Mouse (Mus musculus) heart, embryonic 12.5 days (tissue): ENCODE data around the gene Ciart. TPM values are rescaled to one million over a fixed set of nuclear protein-coding genes. Genes with fewer than 3 reads are reported as not detected.
"Not testable (repeated sequence)": the region's sequence is repeated elsewhere in the genome, so short reads cannot be mapped to it uniquely, and the experiment has no call there.

Experiments used
- ATAC-seq: fragments of 200-750 bp; cut with Nextera tagmentation; 2 replicates; pipeline ENCODE4 v1.8.0; 2017; ENCODE audit warnings: moderate TSS enrichment, moderate library complexity; ENCODE audit not compliant: insufficient number of reproducible peaks, low FRiP score
- H3K27ac ChIP-seq: fragments of 300-500 bp; sonication (generic); 2 replicates; pipeline ENCODE4 v1.5.1; 2016; ENCODE audit warnings: mild to moderate bottlenecking, moderate library complexity; ENCODE audit not compliant: poor library complexity, severe bottlenecking
- H3K27me3 ChIP-seq: fragments of 300-500 bp; sonication (generic); replicated peaks from 2 replicates; pipeline ENCODE4 v1.6.1; 2016; ENCODE audit warnings: mild to moderate bottlenecking, moderate library complexity
- H3K36me3 ChIP-seq: fragments of 300-500 bp; sonication (generic); 2 replicates; pipeline ENCODE4 v1.6.1; 2016; ENCODE audit warnings: mild to moderate bottlenecking, moderate library complexity
- H3K4me1 ChIP-seq: fragments of 300-500 bp; sonication (generic); replicated peaks from 2 replicates; pipeline ENCODE4 v1.6.1; 2016; ENCODE audit warnings: mild to moderate bottlenecking
- H3K4me2 ChIP-seq: fragments of 300-500 bp; sonication (generic); 2 replicates; pipeline ENCODE4 v1.6.1; 2016; ENCODE audit warnings: mild to moderate bottlenecking, moderate library complexity
- H3K4me3 ChIP-seq: fragments of 300-500 bp; sonication (generic); 2 replicates; pipeline ENCODE4 v1.5.1; 2016; ENCODE audit warnings: mild to moderate bottlenecking
- H3K9ac ChIP-seq: fragments of 300-500 bp; sonication (generic); 2 replicates; pipeline ENCODE4 v1.6.1; 2016; ENCODE audit warnings: mild to moderate bottlenecking, moderate library complexity
- H3K9me3 ChIP-seq: fragments of 300-500 bp; sonication (generic); replicated peaks from 2 replicates; pipeline ENCODE4 v1.6.1; 2016; ENCODE audit warnings: mild to moderate bottlenecking, moderate library complexity
- WGBS: fragments of 180-500 bp; shearing (Covaris S2); methylation state at CpG from one replicate; pipeline ENCODE4 v1.1.7; 2016; 5-methylcytosine and 5-hydroxymethylcytosine counted together
- polyA plus RNA-seq: library from polyadenylated mRNA; unstranded; fragments of >200 nt; fragmentation: Nextera tagmentation; extraction: Ambion mirVana; gene quantifications from 2 replicates; pipeline ENCODE4 v1.2.1, GENCODE M21; 2016

The Ciart gene
- polyA plus RNA-seq: 5.5 and 6.8 TPM in 2 replicates

DNA sequence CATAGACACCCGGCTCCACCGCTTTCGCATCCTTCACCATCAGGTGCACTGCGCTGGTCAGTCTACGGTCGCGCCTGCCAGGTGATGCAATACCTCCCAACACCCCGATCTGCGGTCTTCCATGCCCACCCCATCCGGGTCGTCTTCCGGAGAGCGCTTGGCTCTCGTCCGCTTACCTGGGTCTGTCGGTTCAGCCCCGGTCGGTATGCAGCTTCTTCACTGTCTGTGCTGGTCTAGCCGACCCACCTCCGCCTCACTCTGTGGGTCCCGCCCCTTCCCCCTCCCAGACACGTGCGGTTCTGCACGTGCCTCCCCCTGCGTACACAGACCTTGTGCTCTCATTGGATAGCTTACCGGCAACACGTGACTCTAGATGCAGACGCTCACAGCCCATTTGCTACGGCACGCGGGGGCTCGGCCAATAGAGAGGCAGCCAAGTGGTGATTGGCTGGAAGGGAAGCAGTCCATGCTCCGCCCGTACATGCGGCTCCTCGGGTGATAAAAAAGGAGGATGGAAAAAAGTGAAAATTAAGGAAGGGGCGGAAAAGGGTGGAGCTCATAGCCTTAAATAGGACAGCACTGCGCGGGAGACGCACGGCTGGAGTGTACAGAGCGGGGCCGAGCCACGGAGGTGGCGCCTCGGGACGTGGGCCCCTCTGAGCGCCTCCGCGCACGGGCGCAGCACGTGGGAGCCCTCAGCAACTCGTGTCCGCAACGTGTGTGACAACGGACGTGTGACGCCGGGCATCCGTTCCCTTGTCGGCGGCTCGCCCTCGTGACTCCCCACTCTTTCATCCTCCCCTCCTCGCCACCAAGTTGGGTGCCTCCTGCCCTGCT lies at the start of gene Ciart:
TSS of gene Ciart (minus strand) at position 273 of the 837 bp plus-strand sequence.
- peaks cover 17% of the 10 kb centered on the region for H3K36me3 ChIP-seq
- H3K4me1 ChIP-seq: peaks cover 9% of the 10 kb centered on the region; the same call in 1 of the 2 replicates
- under 1% methylated on average over 66 of the region's 66 CpGs for WGBS
- ATAC-seq: peak; percentile 98
- no peaks in the 10 kb centered on the region for H3K9me3 ChIP-seq
- peak within 1 kb of the TSS; percentile 96 for H3K4me2 ChIP-seq
- peak within 1 kb of the TSS; percentile 54; the same call in 1 of the 2 replicates for H3K27ac ChIP-seq
- H3K27me3 ChIP-seq: no peaks in the 10 kb centered on the region
- peak within 1 kb of the TSS; percentile 55 for H3K4me3 ChIP-seq
- H3K9ac ChIP-seq: peak within 1 kb of the TSS; percentile 66

DNA sequence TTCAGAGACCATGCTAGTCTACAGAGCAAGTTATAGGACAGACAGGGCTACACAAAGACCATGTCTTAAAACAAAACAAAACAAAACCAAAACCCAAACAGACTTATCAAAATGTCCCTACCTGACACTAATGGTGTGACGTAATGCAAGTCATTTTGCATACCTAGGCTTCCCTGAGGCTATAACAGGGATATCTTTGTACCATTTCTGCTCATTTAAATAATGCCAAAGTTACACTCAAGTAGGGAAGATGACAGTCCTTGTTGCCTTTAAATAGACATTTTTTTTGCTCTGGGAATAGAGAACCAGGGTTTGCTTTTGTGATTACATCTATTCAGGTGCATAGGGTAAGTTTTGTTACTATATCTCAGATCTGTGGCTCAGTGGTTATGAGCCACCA lies 49.4 kb upstream of the Ciart start:
- WGBS: 90% methylated on average over 1 of the region's 1 CpGs
- peaks cover 28% of the 10 kb centered on the region for H3K36me3 ChIP-seq
- H3K4me2 ChIP-seq: no peak overlapping the region
- no peaks in the 10 kb centered on the region for H3K9me3 ChIP-seq
- no peak for ATAC-seq
- H3K27me3 ChIP-seq: no peaks in the 10 kb centered on the region
- no peak overlapping the region for H3K9ac ChIP-seq
- no peak overlapping the region for H3K27ac ChIP-seq
- H3K4me1 ChIP-seq: peaks cover 25% of the 10 kb centered on the region
- peak overlapping the region; percentile 88 for H3K4me3 ChIP-seq

DNA sequence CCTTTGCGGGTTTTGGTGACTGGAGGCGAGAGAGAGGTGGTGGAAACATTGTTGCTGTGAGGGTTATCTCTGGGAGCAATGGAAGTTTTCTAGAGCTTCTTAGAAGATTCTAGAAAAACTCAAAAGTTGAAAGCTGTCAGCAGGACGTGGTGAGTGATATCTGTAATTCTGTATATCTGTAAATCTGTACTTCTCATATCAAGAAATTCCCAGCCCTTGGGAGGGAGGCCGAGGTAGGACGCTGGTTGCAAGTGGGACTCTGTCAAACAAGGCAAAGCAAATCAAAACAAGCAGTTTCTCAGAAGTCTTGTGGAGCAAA lies 48.4 kb upstream of the Ciart start:
- 2% methylated on average over 5 of the region's 5 CpGs for WGBS
- Histone ChIP-seq H3K4me1 (peaks cover 25% of the 10 kb centered on the region), H3K4me3 (peak overlapping the region; percentile 88), H3K4me2 (peak overlapping the region; percentile 76), H3K27ac (peak overlapping the region; percentile 88), H3K9ac (peak overlapping the region; percentile 97), H3K9me3 (no peaks in the 10 kb centered on the region), H3K36me3 (peaks cover 24% of the 10 kb centered on the region), H3K27me3 (no peaks in the 10 kb centered on the region)
- no peak for ATAC-seq

DNA sequence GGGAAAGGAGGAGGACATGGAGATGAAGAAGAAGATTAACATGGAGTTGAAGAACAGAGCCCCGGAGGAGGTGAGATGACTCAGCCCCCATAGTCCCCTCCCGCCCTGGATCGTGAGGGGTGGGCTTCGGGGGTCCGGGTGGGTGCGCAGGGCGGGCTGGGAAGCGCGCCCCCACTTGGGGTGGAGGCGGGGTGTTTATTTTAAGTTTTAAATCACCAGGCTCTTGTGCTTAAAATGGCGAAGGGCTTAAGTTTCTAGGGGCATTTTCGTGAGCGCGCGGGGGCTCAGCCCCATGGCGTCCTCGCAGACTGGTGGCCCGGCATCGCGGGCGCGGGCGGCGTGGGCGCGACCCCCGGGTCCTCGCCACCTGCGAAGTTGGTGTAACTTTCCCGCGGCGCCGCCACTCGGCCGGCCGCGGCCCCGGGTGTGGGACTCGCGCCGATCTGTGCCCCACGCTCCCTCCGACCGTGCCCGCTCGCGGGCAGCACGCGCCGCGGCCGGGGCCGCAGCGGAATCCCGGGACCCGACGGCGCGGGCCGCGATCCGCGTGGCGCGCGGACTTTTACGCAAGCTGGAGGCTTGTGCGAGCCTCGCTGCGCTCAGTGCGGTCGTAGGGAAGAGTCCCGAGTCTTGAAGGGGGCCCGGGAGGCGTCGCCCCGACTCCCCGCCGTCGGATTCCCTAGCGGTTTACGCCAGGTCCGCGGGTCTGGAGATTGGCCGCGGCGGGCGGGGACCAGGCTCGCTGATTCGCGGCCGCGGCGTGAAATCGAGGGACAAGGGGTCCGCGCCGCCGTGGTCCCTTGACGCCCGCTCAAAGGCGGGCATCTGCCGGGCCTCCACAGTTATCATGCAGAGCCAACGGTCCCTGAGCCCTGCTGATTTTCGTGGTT lies 47.8 kb upstream of the Ciart start:
- H3K9me3 ChIP-seq: no peaks in the 10 kb centered on the region
- peak overlapping the region; percentile 76 for H3K4me2 ChIP-seq
- WGBS: under 1% methylated on average over 105 of the region's 105 CpGs
- H3K36me3 ChIP-seq: peaks cover 18% of the 10 kb centered on the region
- H3K4me3 ChIP-seq: peak overlapping the region; percentile 88
- H3K27me3 ChIP-seq: no peaks in the 10 kb centered on the region
- peak overlapping the region; percentile 97 for H3K9ac ChIP-seq
- H3K27ac ChIP-seq: peak overlapping the region; percentile 88
- H3K4me1 ChIP-seq: peaks cover 25% of the 10 kb centered on the region
- 0 out of 2 replicates have a peak, but pooled peaks have one; percentile 15 for ATAC-seq

DNA sequence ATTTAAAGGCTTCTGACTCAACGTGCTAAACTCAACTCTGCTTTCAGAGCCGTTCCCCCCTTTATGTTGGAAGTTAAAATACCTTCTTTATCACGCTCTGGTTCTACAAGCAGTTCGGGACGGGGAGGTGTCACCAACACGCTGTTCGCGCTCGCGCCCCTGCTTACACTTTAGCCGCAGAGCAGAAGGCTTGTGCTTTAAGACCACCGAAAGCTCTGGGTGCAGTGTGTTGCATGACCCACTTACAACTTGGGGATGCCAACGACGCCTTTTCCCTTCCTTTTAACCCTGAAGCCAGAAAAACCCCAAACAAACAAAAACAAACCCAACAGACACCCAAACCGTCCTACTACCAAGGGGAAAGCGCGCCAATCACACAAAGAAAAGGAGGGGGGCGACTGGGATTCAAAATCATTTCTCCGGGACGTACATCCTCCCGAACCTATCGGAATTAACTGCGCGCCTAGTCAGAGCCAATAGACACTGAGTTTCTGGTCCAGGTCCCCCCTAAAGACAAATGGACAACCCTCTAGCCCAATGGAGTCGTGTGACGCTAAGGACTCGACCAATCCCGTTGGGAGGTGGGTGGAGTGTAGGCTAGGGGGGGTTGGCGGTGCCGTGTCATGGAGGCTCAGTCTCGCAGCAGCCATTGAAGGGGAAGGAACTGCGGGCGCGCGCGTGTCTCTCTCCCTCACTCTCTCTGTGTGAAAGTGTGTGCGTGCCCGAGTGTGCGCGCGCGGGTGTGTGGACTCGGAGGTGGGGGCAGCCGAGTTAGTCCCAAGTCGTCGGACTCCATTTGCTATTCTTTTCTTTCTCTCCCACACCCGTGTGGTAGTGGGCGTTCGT lies 46.8 kb upstream of the Ciart start, which contains the start of gene Anp32e:
TSS of gene Anp32e (plus strand) at position 589 of the 846 bp plus-strand sequence.
- Histone ChIP-seq H3K36me3 (peaks cover 8% of the 10 kb centered on the region), H3K27me3 (no peaks in the 10 kb centered on the region), H3K4me2 (peak within 1 kb of the TSS; percentile 76), H3K9ac (peak within 1 kb of the TSS; percentile 97), H3K9me3 (no peaks in the 10 kb centered on the region), H3K27ac (peak within 1 kb of the TSS; percentile 88), H3K4me1 (peaks cover 25% of the 10 kb centered on the region), H3K4me3 (peak within 1 kb of the TSS; percentile 88)
- under 1% methylated on average over 49 of the region's 49 CpGs for WGBS
- ATAC-seq: peak; percentile 100

DNA sequence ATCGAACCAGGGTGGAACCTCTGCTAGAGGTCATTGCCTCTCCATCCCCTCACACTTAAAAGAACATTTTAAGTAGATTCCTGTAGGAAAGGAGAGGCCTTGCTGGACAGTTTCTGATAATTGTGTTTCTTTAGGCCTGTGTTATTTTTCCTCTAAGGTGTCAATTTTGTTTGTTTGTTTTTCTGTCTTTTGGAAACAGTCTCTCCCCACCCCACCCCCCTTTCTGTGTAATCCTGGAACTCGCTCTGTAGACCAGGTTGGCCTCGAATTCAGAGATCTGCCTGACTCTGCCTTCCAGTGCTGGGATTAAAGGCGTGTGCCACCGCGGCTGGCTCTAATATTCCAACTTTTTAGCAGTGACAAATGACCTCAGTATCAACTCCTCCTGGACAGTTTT lies 46.2 kb upstream of the Ciart start:
- no peak for ATAC-seq
- no peaks in the 10 kb centered on the region for H3K27me3 ChIP-seq
- H3K4me3 ChIP-seq: peak overlapping the region; percentile 88
- peak overlapping the region; percentile 88 for H3K27ac ChIP-seq
- WGBS: 54% methylated on average over 6 of the region's 6 CpGs
- peak overlapping the region; percentile 75 for H3K4me2 ChIP-seq
- peak overlapping the region; percentile 71 for H3K9ac ChIP-seq
- H3K9me3 ChIP-seq: no peaks in the 10 kb centered on the region
- H3K36me3 ChIP-seq: peaks cover 2% of the 10 kb centered on the region; the same call in 1 of the 2 replicates
- H3K4me1 ChIP-seq: peaks cover 25% of the 10 kb centered on the region

DNA sequence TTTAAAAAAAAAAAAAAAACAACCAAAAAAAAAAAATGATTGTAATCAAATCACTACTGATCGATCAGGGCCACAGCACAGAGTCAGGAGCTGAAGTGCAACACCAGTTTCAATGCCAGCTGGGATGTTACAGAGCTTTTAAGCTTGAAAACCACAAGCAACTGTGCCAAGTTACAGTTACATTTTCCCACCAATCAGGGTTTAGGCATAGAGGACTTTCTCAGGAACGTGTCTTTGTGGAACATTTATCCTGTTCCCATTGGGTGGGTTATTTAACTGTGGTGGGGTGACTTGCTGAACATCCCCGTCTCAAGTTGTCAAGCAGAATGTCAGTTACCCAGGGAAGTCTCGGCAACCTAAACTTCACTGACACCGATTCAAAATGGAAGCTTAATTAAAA lies 43.0 kb upstream of the Ciart start:
- 76% methylated on average over 5 of the region's 5 CpGs for WGBS
- Histone ChIP-seq H3K27ac (no peak overlapping the region), H3K9me3 (no peaks in the 10 kb centered on the region), H3K4me3 (no peak overlapping the region), H3K4me2 (no peak overlapping the region), H3K36me3 (no peaks in the 10 kb centered on the region), H3K4me1 (peaks cover 14% of the 10 kb centered on the region), H3K9ac (no peak overlapping the region), H3K27me3 (no peaks in the 10 kb centered on the region)
- no peak for ATAC-seq

DNA sequence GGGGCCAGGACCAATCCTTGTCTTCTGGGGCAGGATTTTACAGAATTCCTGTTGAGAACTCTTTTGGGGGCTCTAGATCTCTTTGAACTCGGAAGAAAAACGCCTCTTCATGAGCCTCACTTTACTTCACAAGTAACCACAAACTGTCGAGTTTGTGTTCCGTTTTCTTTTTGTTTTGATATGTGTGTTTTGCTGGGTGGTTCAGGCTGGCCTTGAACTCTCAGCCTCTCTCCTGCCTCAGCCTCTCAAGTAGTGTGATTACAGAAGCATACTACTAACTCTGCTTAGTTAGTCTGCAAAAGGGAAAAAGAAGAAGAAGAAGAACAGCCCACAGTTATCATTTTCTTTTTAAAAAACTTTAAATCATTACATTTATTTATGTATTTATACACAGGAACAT lies 42.1 kb upstream of the Ciart start:
- H3K27me3 ChIP-seq: no peaks in the 10 kb centered on the region
- no peak for ATAC-seq
- peaks cover 14% of the 10 kb centered on the region for H3K4me1 ChIP-seq
- no peak overlapping the region for H3K4me2 ChIP-seq
- no peak overlapping the region for H3K9ac ChIP-seq
- no peak overlapping the region for H3K4me3 ChIP-seq
- H3K36me3 ChIP-seq: no peaks in the 10 kb centered on the region
- H3K9me3 ChIP-seq: no peaks in the 10 kb centered on the region
- WGBS: 58% methylated on average over 4 of the region's 4 CpGs
- no peak overlapping the region for H3K27ac ChIP-seq

DNA sequence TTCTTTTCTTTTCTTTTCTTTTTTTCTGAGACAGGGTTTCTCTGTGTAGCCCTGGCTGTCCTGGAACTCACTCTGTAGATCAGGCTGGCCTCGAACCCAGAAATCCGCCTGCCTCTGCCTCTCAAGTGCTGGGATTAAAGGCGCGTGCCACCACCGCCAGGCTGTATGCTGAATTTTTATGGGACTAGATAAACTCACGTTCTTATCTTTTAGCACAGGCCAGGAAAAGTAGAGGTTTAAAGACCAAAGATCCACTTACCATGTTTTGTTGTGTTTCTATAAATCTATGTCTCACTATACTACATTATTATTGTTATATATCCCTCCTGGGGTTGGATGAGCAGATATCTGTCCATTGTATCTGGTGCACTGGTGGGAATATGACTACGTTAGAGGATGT lies 41.4 kb upstream of the Ciart start:
- not testable (repeated sequence) for H3K4me3 ChIP-seq, ATAC-seq, H3K9ac ChIP-seq, H3K36me3 ChIP-seq, H3K27me3 ChIP-seq, H3K9me3 ChIP-seq, H3K4me2 ChIP-seq, H3K27ac ChIP-seq
- H3K4me1 ChIP-seq: peaks cover 14% of the 10 kb centered on the region
- 81% methylated on average over 7 of the region's 7 CpGs for WGBS

DNA sequence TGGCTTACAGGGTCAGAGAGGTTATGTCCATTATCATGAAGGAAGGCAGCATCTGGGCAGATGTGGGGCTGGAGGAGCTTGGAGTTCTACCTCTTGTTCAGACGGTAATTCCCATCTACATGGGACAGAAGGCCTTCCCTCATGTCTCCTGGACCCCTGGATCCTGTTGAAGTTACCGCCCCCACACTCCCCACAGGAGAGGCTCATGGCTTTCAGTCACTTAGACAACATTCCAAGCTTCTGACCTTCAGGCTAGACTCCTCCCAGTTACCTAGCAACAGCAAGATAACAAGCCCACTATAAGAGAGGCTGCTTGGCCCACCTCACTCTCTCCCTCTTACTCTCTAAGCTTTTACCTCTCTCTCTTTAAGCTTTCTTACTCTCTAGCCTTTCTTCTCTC lies 38.5 kb upstream of the Ciart start:
- not testable (repeated sequence) for H3K9me3 ChIP-seq, H3K36me3 ChIP-seq, H3K27me3 ChIP-seq, H3K4me2 ChIP-seq, ATAC-seq, H3K27ac ChIP-seq, H3K4me3 ChIP-seq, H3K9ac ChIP-seq
- WGBS: 45% methylated on average over 2 of the region's 2 CpGs
- H3K4me1 ChIP-seq: peaks cover 13% of the 10 kb centered on the region
